26 mouse cellular contexts compared by ENCODE assay signal in genomic region chr6:37291171-37291570, GRCm38 (mm10). TPM values are rescaled to one million over a fixed set of nuclear protein-coding genes. Genes with fewer than 3 reads are reported as not detected.
A peak's percentile ranks its signal among the peaks of the same experiment; 100 is the strongest.
DNase-seq lines count a peak whose midpoint lies in the region; ATAC-seq and TF ChIP-seq lines count a peak whose summit lies in the region.
"Had no signal": no experiment of that assay in that cellular context is flagged by ENCODE, and none has a peak within 500 bp of the region (broad histone marks: within the 10 kb centered on the region; RNA-seq: fewer than 3 reads in every experiment).

No protein-coding gene starts in this region.

- no peak for TF ChIP-seq CTCF in midbrain, postnatal 0 days (IDR thresholded peaks at IDR 0.05)
- no peak for TF ChIP-seq CTCF in stomach, postnatal 0 days (IDR thresholded peaks at IDR 0.05; ENCODE audit: low read depth)

- no peak overlapping the region for H3K4me3 ChIP-seq in embryonic facial prominence, embryonic 13.5 days
- no peak overlapping the region for H3K4me3 ChIP-seq in embryonic facial prominence, embryonic 10.5 days
- no peak overlapping the region for H3K4me3 ChIP-seq in midbrain, embryonic 11.5 days (ENCODE audit: low read depth, low read length)
- H3K4me3 ChIP-seq in midbrain, postnatal 0 days (ENCODE audit: low read depth, low read length), result no peak overlapping the region
- H3K4me3 ChIP-seq in stomach, postnatal 0 days (ENCODE audit: low read depth, low read length), result no peak overlapping the region
- no peak overlapping the region for H3K4me3 ChIP-seq in hindbrain, embryonic 13.5 days
- H3K4me3 ChIP-seq: erythroblast, embryonic 14.5 days; forebrain, embryonic 12.5 days; forebrain, embryonic 15.5 days; heart, embryonic 12.5 days; heart, embryonic 15.5 days; hindbrain, embryonic 12.5 days; intestine, embryonic 15.5 days had no signal

- H3K27me3 ChIP-seq in embryonic facial prominence, embryonic 13.5 days, result no peaks in the 10 kb centered on the region
- no peaks in the 10 kb centered on the region; the same call in 1 of the 2 replicates for H3K27me3 ChIP-seq in embryonic facial prominence, embryonic 10.5 days (replicated peaks; ENCODE audit: low read depth, poor library complexity, severe bottlenecking)
- no peaks in the 10 kb centered on the region for H3K27me3 ChIP-seq in midbrain, embryonic 11.5 days (ENCODE audit: control insufficient read depth, insufficient read depth, low read length)
- H3K27me3 ChIP-seq in midbrain, postnatal 0 days (ENCODE audit: insufficient read depth, low read length), result no peaks in the 10 kb centered on the region
- H3K27me3 ChIP-seq in stomach, postnatal 0 days (ENCODE audit: control insufficient read depth, insufficient read depth, low read length), result no peaks in the 10 kb centered on the region
- H3K27me3 ChIP-seq in hindbrain, embryonic 13.5 days, result no peaks in the 10 kb centered on the region
- H3K27me3 ChIP-seq: forebrain, embryonic 12.5 days; forebrain, embryonic 15.5 days; heart, embryonic 12.5 days; heart, embryonic 15.5 days; hindbrain, embryonic 12.5 days; intestine, embryonic 15.5 days had no signal

- no peak for TF ChIP-seq EP300 in stomach, postnatal 0 days (optimal IDR thresholded peaks at IDR 0.05)

- ATAC-seq in embryonic facial prominence, embryonic 13.5 days (ENCODE audit: insufficient number of reproducible peaks, insufficient read depth, low FRiP score, low TSS enrichment, low read depth), result no peak
- ATAC-seq in midbrain, embryonic 11.5 days (ENCODE audit: low FRiP score), result no peak
- no peak for ATAC-seq in midbrain, postnatal 0 days (ENCODE audit: low FRiP score)
- no peak for ATAC-seq in stomach, postnatal 0 days (ENCODE audit: low FRiP score, low TSS enrichment)
- no peak for ATAC-seq in hindbrain, embryonic 13.5 days (ENCODE audit: low FRiP score)
- ATAC-seq: activated CD4-positive, CD25-positive, alpha-beta regulatory T cell, adult 4 months; forebrain, embryonic 15.5 days; hindbrain, embryonic 16.5 days; intestine, embryonic 15.5 days had no signal

- no peak for DNase-seq in embryonic facial prominence, embryonic 10.5 days (ENCODE audit: low spot score)
- DNase-seq in midbrain, embryonic 11.5 days (ENCODE audit: low spot score, missing footprints), result peak; percentile 77
- no peak for DNase-seq in midbrain, postnatal 0 days (ENCODE audit: low spot score)
- DNase-seq in stomach, postnatal 0 days (ENCODE audit: low spot score), result no peak
- DNase-seq: adrenal gland, adult 8-10 months; adrenal gland, postnatal 25 days; cerebellum, adult 11-12 months; cerebellum, adult 8-10 months; cerebellum, postnatal 10 days; cerebellum, postnatal 36 days; embryo, embryonic 11 days; gastrocnemius, postnatal 10 days; gastrocnemius, postnatal 36 days; heart, postnatal 10 days had no signal

- H3K36me3 ChIP-seq in embryonic facial prominence, embryonic 13.5 days, result no peaks in the 10 kb centered on the region
- H3K36me3 ChIP-seq in embryonic facial prominence, embryonic 10.5 days (replicated peaks), result no peaks in the 10 kb centered on the region
- no peaks in the 10 kb centered on the region for H3K36me3 ChIP-seq in midbrain, embryonic 11.5 days (ENCODE audit: control insufficient read depth, insufficient read depth, low read length)
- no peaks in the 10 kb centered on the region; the same call in 1 of the 2 replicates for H3K36me3 ChIP-seq in midbrain, postnatal 0 days (ENCODE audit: insufficient read depth, low read length)
- no peaks in the 10 kb centered on the region for H3K36me3 ChIP-seq in stomach, postnatal 0 days (ENCODE audit: control insufficient read depth, insufficient read depth, low read length)
- 0 out of 2 replicates have a peak, but pooled peaks cover 5% of the 10 kb centered on the region for H3K36me3 ChIP-seq in hindbrain, embryonic 13.5 days
- H3K36me3 ChIP-seq: forebrain, embryonic 12.5 days; forebrain, embryonic 15.5 days; heart, embryonic 12.5 days; heart, embryonic 15.5 days; hindbrain, embryonic 12.5 days; intestine, embryonic 15.5 days had no signal

- H3K4me2 ChIP-seq in embryonic facial prominence, embryonic 13.5 days, result no peak overlapping the region
- no peak overlapping the region for H3K4me2 ChIP-seq in midbrain, embryonic 11.5 days
- no peak overlapping the region for H3K4me2 ChIP-seq in midbrain, postnatal 0 days (ENCODE audit: low read depth, low read length, poor library complexity, severe bottlenecking)
- no peak overlapping the region for H3K4me2 ChIP-seq in stomach, postnatal 0 days (replicated peaks; ENCODE audit: low read depth)
- no peak overlapping the region for H3K4me2 ChIP-seq in hindbrain, embryonic 13.5 days
- H3K4me2 ChIP-seq: forebrain, embryonic 12.5 days; forebrain, embryonic 15.5 days; heart, embryonic 12.5 days; heart, embryonic 15.5 days; hindbrain, embryonic 12.5 days; intestine, embryonic 15.5 days had no signal

- H3K27ac ChIP-seq in embryonic facial prominence, embryonic 13.5 days, result peak overlapping the region; percentile 56; the same call in 1 of the 2 replicates
- H3K27ac ChIP-seq in embryonic facial prominence, embryonic 10.5 days (replicated peaks), result no peak overlapping the region
- H3K27ac ChIP-seq in midbrain, embryonic 11.5 days (ENCODE audit: low read depth, low read length), result no peak overlapping the region
- H3K27ac ChIP-seq in midbrain, postnatal 0 days (ENCODE audit: low read depth, low read length), result no peak overlapping the region
- H3K27ac ChIP-seq in stomach, postnatal 0 days (replicated peaks), result peak overlapping the region; percentile 61
- H3K27ac ChIP-seq in hindbrain, embryonic 13.5 days, result no peak overlapping the region
- H3K27ac ChIP-seq: forebrain, embryonic 12.5 days; forebrain, embryonic 15.5 days; heart, embryonic 15.5 days; hindbrain, embryonic 12.5 days; intestine, embryonic 15.5 days had no signal

- no peaks in the 10 kb centered on the region for H3K4me1 ChIP-seq in embryonic facial prominence, embryonic 13.5 days
- peaks cover 11% of the 10 kb centered on the region for H3K4me1 ChIP-seq in embryonic facial prominence, embryonic 10.5 days
- H3K4me1 ChIP-seq in midbrain, embryonic 11.5 days (ENCODE audit: control insufficient read depth, insufficient read depth, low read length), result no peaks in the 10 kb centered on the region
- peaks cover 3% of the 10 kb centered on the region for H3K4me1 ChIP-seq in midbrain, postnatal 0 days (ENCODE audit: insufficient read depth, low read length)
- H3K4me1 ChIP-seq in stomach, postnatal 0 days (replicated peaks; ENCODE audit: control insufficient read depth, insufficient read depth), result 0 out of 2 replicates have a peak, but pooled peaks cover 2% of the 10 kb centered on the region
- peaks cover 20% of the 10 kb centered on the region for H3K4me1 ChIP-seq in hindbrain, embryonic 13.5 days (replicated peaks)
- H3K4me1 ChIP-seq: heart, embryonic 15.5 days; hindbrain, embryonic 12.5 days; intestine, embryonic 15.5 days had no signal

- WGBS in embryonic facial prominence, embryonic 13.5 days, result 81% methylated on average over 1 of the region's 1 CpGs
- 93% methylated on average over 1 of the region's 1 CpGs for WGBS in embryonic facial prominence, embryonic 10.5 days
- 94% methylated on average over 1 of the region's 1 CpGs for WGBS in midbrain, embryonic 11.5 days
- 97% methylated on average over 1 of the region's 1 CpGs for WGBS in midbrain, postnatal 0 days
- WGBS in stomach, postnatal 0 days, result 95% methylated on average over 1 of the region's 1 CpGs
- WGBS in hindbrain, embryonic 13.5 days, result 97% methylated on average over 1 of the region's 1 CpGs

- H3K9ac ChIP-seq in embryonic facial prominence, embryonic 13.5 days, result no peak overlapping the region
- no peak overlapping the region for H3K9ac ChIP-seq in midbrain, embryonic 11.5 days (ENCODE audit: low read length)
- no peak overlapping the region for H3K9ac ChIP-seq in midbrain, postnatal 0 days (replicated peaks; ENCODE audit: low read length, poor library complexity, severe bottlenecking)
- no peak overlapping the region for H3K9ac ChIP-seq in stomach, postnatal 0 days (ENCODE audit: low read length)
- H3K9ac ChIP-seq in hindbrain, embryonic 13.5 days, result no peak overlapping the region
- H3K9ac ChIP-seq: forebrain, embryonic 12.5 days; forebrain, embryonic 15.5 days; heart, embryonic 12.5 days; heart, embryonic 15.5 days; hindbrain, embryonic 12.5 days; intestine, embryonic 15.5 days had no signal

- no peaks in the 10 kb centered on the region for H3K9me3 ChIP-seq in embryonic facial prominence, embryonic 13.5 days
- H3K9me3 ChIP-seq in embryonic facial prominence, embryonic 10.5 days, result no peaks in the 10 kb centered on the region
- no peaks in the 10 kb centered on the region for H3K9me3 ChIP-seq in midbrain, embryonic 11.5 days (ENCODE audit: control insufficient read depth, low read length)
- no peaks in the 10 kb centered on the region for H3K9me3 ChIP-seq in midbrain, postnatal 0 days (ENCODE audit: low read length)
- H3K9me3 ChIP-seq in stomach, postnatal 0 days (ENCODE audit: control insufficient read depth, low read length), result no peaks in the 10 kb centered on the region
- H3K9me3 ChIP-seq in hindbrain, embryonic 13.5 days, result no peaks in the 10 kb centered on the region
- H3K9me3 ChIP-seq: forebrain, embryonic 12.5 days; forebrain, embryonic 15.5 days; heart, embryonic 12.5 days; heart, embryonic 15.5 days; hindbrain, embryonic 12.5 days; intestine, embryonic 15.5 days had no signal

RNA-seq across cellular contexts. Expression of gene Dgki, which starts 8.8 kb away (rescaled TPM):
- polyA plus RNA-seq in embryonic facial prominence, embryonic 13.5 days (2015; fragmentation: Nextera tagmentation; extraction: Ambion mirVana), result 0.84 and 1.1 TPM in 2 replicates
- polyA plus RNA-seq in embryonic facial prominence, embryonic 10.5 days (2016; fragmentation: Nextera tagmentation; extraction: Ambion mirVana), result 0.56 and 0.59 TPM in 2 replicates
- 2.1 TPM in 2 replicates for polyA plus RNA-seq in midbrain, embryonic 11.5 days (2014; fragmentation: Nextera tagmentation; extraction: Ambion mirVana)
- total RNA-seq in midbrain, postnatal 0 days (2014; rRNA removed), result 26.9 and 32.4 TPM in 2 replicates
- polyA plus RNA-seq in midbrain, postnatal 0 days (2015; fragmentation: Nextera tagmentation; extraction: Ambion mirVana), result 3.3 and 4.6 TPM in 2 replicates
- polyA plus RNA-seq in stomach, postnatal 0 days (2015; fragmentation: Nextera tagmentation; extraction: Ambion mirVana), result 0.39 and 0.56 TPM in 2 replicates
- polyA plus RNA-seq in hindbrain, embryonic 13.5 days (2015; fragmentation: Nextera tagmentation; extraction: Ambion mirVana), result 5.2 and 5.9 TPM in 2 replicates
- total RNA-seq: granulocyte monocyte progenitor cell, adult 5-6 weeks had no signal
- polyA plus RNA-seq: erythroblast, embryonic 14.5 days had no signal

Comparison
In these comparisons a context has a peak if more than half of its experiments do, and no peak if none do; other contexts are left out.
1. H3K27ac ChIP-seq: peak in embryonic facial prominence, embryonic 13.5 days (single experiment) and stomach, postnatal 0 days (single experiment); none in embryonic facial prominence, embryonic 10.5 days (single experiment), midbrain, embryonic 11.5 days (single experiment), midbrain, postnatal 0 days (single experiment) and hindbrain, embryonic 13.5 days (single experiment).